Mouse (Mus musculus) limb, embryonic 11.5 days (tissue): Measurements from ENCODE around the gene Myo15b. TPM values are rescaled to one million over a fixed set of nuclear protein-coding genes. Genes with fewer than 3 reads are reported as not detected.

Experiments used
- ATAC-seq: fragments of 200-750 bp; cut with Nextera tagmentation; 2 replicates; pipeline ENCODE4 v1.8.0; 2017; ENCODE audit warnings: low read depth; ENCODE audit not compliant: insufficient number of reproducible peaks, low FRiP score, low TSS enrichment
- DNase-seq: peaks from one replicate; pipeline ENCODE4 v3.0.0-alpha.2; 2015; ENCODE audit warnings: low spot score
- H3K27ac ChIP-seq: fragments of 300-500 bp; sonication (generic); replicated peaks from 2 replicates; pipeline ENCODE4 v1.5.1; 2014; ENCODE audit warnings: low read depth, mild to moderate bottlenecking, low read length
- H3K27me3 ChIP-seq: fragments of 300-500 bp; sonication (generic); 2 replicates; pipeline ENCODE4 v1.6.1; 2014; ENCODE audit warnings: mild to moderate bottlenecking, low read length, mixed read lengths; ENCODE audit not compliant: control insufficient read depth, insufficient read depth
- H3K36me3 ChIP-seq: fragments of 300-500 bp; sonication (generic); 2 replicates; pipeline ENCODE4 v1.6.1; 2014; ENCODE audit warnings: mild to moderate bottlenecking, low read length, moderate library complexity, mixed read lengths; ENCODE audit not compliant: control insufficient read depth, insufficient read depth
- H3K4me1 ChIP-seq: fragments of 300-500 bp; sonication (generic); 2 replicates; pipeline ENCODE4 v1.6.1; 2014; ENCODE audit warnings: low read length, mixed read lengths; ENCODE audit not compliant: control insufficient read depth, insufficient read depth
- H3K4me2 ChIP-seq: fragments of 300-500 bp; sonication (generic); 2 replicates; pipeline ENCODE4 v1.6.1; 2014; ENCODE audit warnings: low read depth, mild to moderate bottlenecking, moderate library complexity; ENCODE audit not compliant: severe bottlenecking
- H3K4me3 ChIP-seq: fragments of 300-500 bp; sonication (generic); 2 replicates; pipeline ENCODE4 v1.5.1; 2014; ENCODE audit warnings: low read depth, low read length
- H3K9ac ChIP-seq: fragments of 300-500 bp; sonication (generic); 2 replicates; pipeline ENCODE4 v1.6.1; 2014; ENCODE audit warnings: mild to moderate bottlenecking, low read length
- H3K9me3 ChIP-seq: fragments of 300-500 bp; sonication (generic); 2 replicates; pipeline ENCODE4 v1.6.1; 2016; ENCODE audit warnings: low read length; ENCODE audit not compliant: control insufficient read depth
- WGBS: fragments of 180-500 bp; shearing (Covaris S2); extraction: QIAGEN DNeasy Blood & Tissue Kit; methylation state at CpG from one replicate; pipeline ENCODE4 v1.1.7; 2014; 5-methylcytosine and 5-hydroxymethylcytosine counted together
- polyA plus RNA-seq: library from polyadenylated mRNA; unstranded; fragments of >200 nt; fragmentation: Nextera tagmentation; extraction: Ambion mirVana; gene quantifications from 2 replicates; pipeline ENCODE4 v1.2.1, GENCODE M21; 2014

The Myo15b gene
- 0.11 TPM in 1 of 2 replicates, not detected in the other for polyA plus RNA-seq

- DNase-seq (peak; percentile 36), ATAC-seq (no peak)
- Histone ChIP-seq H3K27me3 (peaks cover 47% of the 10 kb centered on the region), H3K27ac (no peak within 1 kb of the TSS), H3K4me1 (0 out of 2 replicates have a peak, but pooled peaks cover 2% of the 10 kb centered on the region), H3K9me3 (no peaks in the 10 kb centered on the region), H3K9ac (peak within 1 kb of the TSS; percentile 37; the same call in 1 of the 2 replicates), H3K4me3 (peak within 1 kb of the TSS; percentile 28), H3K4me2 (peak within 1 kb of the TSS; percentile 47), H3K36me3 (no peaks in the 10 kb centered on the region)
- WGBS: 10% methylated on average over 27 of the region's 27 CpGs
Measured at GRCm38 (mm10) chr11:115858354-115858753, at the start of gene Myo15b. Myo15b (plus strand) TSS chr11:115858406.

GRCm38 (mm10) chr11:115808696-115809310 lies 49.4 kb upstream of the Myo15b start:
- Histone ChIP-seq H3K4me2 (no peak overlapping the region), H3K4me1 (peaks cover 20% of the 10 kb centered on the region), H3K9me3 (no peaks in the 10 kb centered on the region), H3K36me3 (peaks cover 22% of the 10 kb centered on the region), H3K9ac (peak overlapping the region; percentile 27; the same call in 1 of the 2 replicates), H3K4me3 (no peak overlapping the region), H3K27me3 (no peaks in the 10 kb centered on the region), H3K27ac (no peak overlapping the region)
- DNase-seq (no peak), ATAC-seq (no peak)
- WGBS: 59% methylated on average over 10 of the region's 10 CpGs

- no peak overlapping the region for H3K4me3 ChIP-seq
- 74% methylated on average over 8 of the region's 8 CpGs for WGBS
- DNase-seq (no peak), ATAC-seq (no peak)
- H3K9ac ChIP-seq: 0 out of 2 replicates have a peak overlapping the region, but pooled peaks have one; percentile 27
- no peak overlapping the region for H3K4me2 ChIP-seq
- H3K9me3 ChIP-seq: no peaks in the 10 kb centered on the region
- peaks cover 20% of the 10 kb centered on the region for H3K36me3 ChIP-seq
- no peak overlapping the region for H3K27ac ChIP-seq
- peaks cover 20% of the 10 kb centered on the region for H3K4me1 ChIP-seq
- H3K27me3 ChIP-seq: no peaks in the 10 kb centered on the region
Measured at GRCm38 (mm10) chr11:115809311-115809781, 48.9 kb upstream of the Myo15b start.

GRCm38 (mm10) chr11:115810377-115810776 lies 47.8 kb upstream of the Myo15b start:
- Histone ChIP-seq H3K27ac (no peak overlapping the region), H3K27me3 (no peaks in the 10 kb centered on the region), H3K36me3 (peaks cover 14% of the 10 kb centered on the region), H3K4me1 (peaks cover 24% of the 10 kb centered on the region), H3K9me3 (no peaks in the 10 kb centered on the region), H3K4me2 (no peak overlapping the region), H3K9ac (0 out of 2 replicates have a peak overlapping the region, but pooled peaks have one; percentile 30), H3K4me3 (no peak overlapping the region)
- DNase-seq: no peak
- WGBS: 85% methylated on average over 14 of the region's 14 CpGs
- ATAC-seq: no peak

GRCm38 (mm10) chr11:115811381-115812093 lies 46.7 kb upstream of the Myo15b start:
- H3K9ac ChIP-seq: no peak overlapping the region
- no peak for ATAC-seq
- peak overlapping the region; percentile 92; the same call in 1 of the 2 replicates for H3K4me2 ChIP-seq
- DNase-seq: no peak
- no peaks in the 10 kb centered on the region for H3K9me3 ChIP-seq
- peaks cover 27% of the 10 kb centered on the region for H3K4me1 ChIP-seq
- no peaks in the 10 kb centered on the region for H3K27me3 ChIP-seq
- H3K36me3 ChIP-seq: peaks cover 9% of the 10 kb centered on the region
- WGBS: 88% methylated on average over 20 of the region's 20 CpGs
- 0 out of 2 replicates have a peak overlapping the region, but pooled peaks have one; percentile 5 for H3K4me3 ChIP-seq
- no peak overlapping the region for H3K27ac ChIP-seq

GRCm38 (mm10) chr11:115812095-115812494 lies 46.1 kb upstream of the Myo15b start:
- H3K4me1 ChIP-seq: peaks cover 27% of the 10 kb centered on the region
- H3K4me2 ChIP-seq: peak overlapping the region; percentile 92
- DNase-seq: no peak
- H3K36me3 ChIP-seq: peaks cover 5% of the 10 kb centered on the region; the same call in 1 of the 2 replicates
- no peak overlapping the region for H3K27ac ChIP-seq
- no peak for ATAC-seq
- H3K9me3 ChIP-seq: no peaks in the 10 kb centered on the region
- H3K4me3 ChIP-seq: peak overlapping the region; percentile 96
- WGBS: 65% methylated on average over 7 of the region's 7 CpGs
- no peak overlapping the region; the same call in 1 of the 2 replicates for H3K9ac ChIP-seq
- no peaks in the 10 kb centered on the region for H3K27me3 ChIP-seq

- Histone ChIP-seq H3K36me3 (peaks cover 5% of the 10 kb centered on the region; the same call in 1 of the 2 replicates), H3K9ac (peak overlapping the region; percentile 75), H3K27ac (peak overlapping the region; percentile 56; the same call in 1 of the 2 replicates), H3K4me1 (peaks cover 27% of the 10 kb centered on the region), H3K4me2 (peak overlapping the region; percentile 92), H3K4me3 (peak overlapping the region; percentile 96), H3K27me3 (no peaks in the 10 kb centered on the region), H3K9me3 (no peaks in the 10 kb centered on the region)
- peak; percentile 76 for DNase-seq
- 4% methylated on average over 28 of the region's 28 CpGs for WGBS
- peak; percentile 8; the same call in 1 of the 2 replicates for ATAC-seq
Measured at GRCm38 (mm10) chr11:115812533-115813420, 45.4 kb upstream of the Myo15b start.
